Mouse (Mus musculus) heart, postnatal 0 days (tissue): ENCODE measurements around the gene Slc39a11. TPM values are rescaled to one million over a fixed set of nuclear protein-coding genes. Genes with fewer than 3 reads are reported as not detected.
A peak's percentile ranks its signal among the peaks of the same experiment; 100 is the strongest.

Experiments
- ATAC-seq: fragments of 200-750 bp; cut with Nextera tagmentation; 2 replicates; pipeline ENCODE4 v1.8.0; 2017; ENCODE audit warnings: low read depth, moderate number of reproducible peaks, moderate library complexity; ENCODE audit not compliant: insufficient read depth
- DNase-seq: peaks from one replicate; pipeline ENCODE4 v3.0.0-alpha.2; 2016; ENCODE audit warnings: low spot score
- H3K27ac ChIP-seq: fragments of 300-500 bp; sonication (generic); 2 replicates; pipeline ENCODE4 v1.5.1; 2014; ENCODE audit warnings: low read depth, mild to moderate bottlenecking
- H3K27me3 ChIP-seq: fragments of 300-500 bp; sonication (generic); 2 replicates; pipeline ENCODE4 v1.6.1; 2014; ENCODE audit warnings: low read length, mixed read lengths; ENCODE audit not compliant: control insufficient read depth, insufficient read depth
- H3K36me3 ChIP-seq: fragments of 300-500 bp; sonication (generic); replicated peaks from 2 replicates; pipeline ENCODE4 v1.6.1; 2014; ENCODE audit warnings: low read length, mixed read lengths; ENCODE audit not compliant: control insufficient read depth, insufficient read depth
- H3K4me1 ChIP-seq: fragments of 300-500 bp; sonication (generic); 2 replicates; pipeline ENCODE4 v1.6.1; 2014; ENCODE audit warnings: antibody characterized with exemption; ENCODE audit not compliant: control insufficient read depth, insufficient read depth
- H3K4me2 ChIP-seq: fragments of 300-500 bp; sonication (generic); 2 replicates; pipeline ENCODE4 v1.6.1; 2014; ENCODE audit warnings: low read depth, mild to moderate bottlenecking, low read length, moderate library complexity
- H3K4me3 ChIP-seq: fragments of 300-500 bp; sonication (generic); 2 replicates; pipeline ENCODE4 v1.5.1; 2014; ENCODE audit warnings: low read depth, low read length
- H3K9ac ChIP-seq: fragments of 300-500 bp; sonication (generic); replicated peaks from 2 replicates; pipeline ENCODE4 v1.6.1; 2014; ENCODE audit warnings: low read depth, low read length, mixed read lengths
- H3K9me3 ChIP-seq: fragments of 300-500 bp; sonication (generic); replicated peaks from 2 replicates; pipeline ENCODE4 v1.6.1; 2016; ENCODE audit warnings: low read length; ENCODE audit not compliant: control insufficient read depth
- CTCF ChIP-seq: IDR thresholded peaks from 2 replicates; pipeline ENCODE4 v1.5.1; 2016; ENCODE audit warnings: antibody characterized with exemption, control low read depth, low read depth
- EP300 ChIP-seq: IDR thresholded peaks from 2 replicates; pipeline ENCODE4 v1.6.1; 2016; ENCODE audit warnings: antibody characterized with exemption, low read depth
- WGBS: fragments of 180-500 bp; shearing (Covaris S2); extraction: QIAGEN DNeasy Blood & Tissue Kit; methylation state at CpG from one replicate; pipeline ENCODE4 v1.1.7; 2014; 5-methylcytosine and 5-hydroxymethylcytosine counted together
- polyA plus RNA-seq: library from polyadenylated mRNA; unstranded; fragments of >200 nt; fragmentation: Nextera tagmentation; extraction: Ambion mirVana; gene quantifications from 2 replicates; pipeline ENCODE4 v1.2.1, GENCODE M21; 2015
- total RNA-seq: library from RNA; depleted of rRNA; stranded (reverse); fragments of >200 nt; gene quantifications from 2 replicates; pipeline ENCODE4 v1.2.3, GENCODE M21; 2014; ENCODE audit warnings: low replicate concordance

Gene Slc39a11
- total and polyA plus RNA-seq, 2 experiments from 2014 or later, result 8.6 to 16.3 TPM

DNA sequence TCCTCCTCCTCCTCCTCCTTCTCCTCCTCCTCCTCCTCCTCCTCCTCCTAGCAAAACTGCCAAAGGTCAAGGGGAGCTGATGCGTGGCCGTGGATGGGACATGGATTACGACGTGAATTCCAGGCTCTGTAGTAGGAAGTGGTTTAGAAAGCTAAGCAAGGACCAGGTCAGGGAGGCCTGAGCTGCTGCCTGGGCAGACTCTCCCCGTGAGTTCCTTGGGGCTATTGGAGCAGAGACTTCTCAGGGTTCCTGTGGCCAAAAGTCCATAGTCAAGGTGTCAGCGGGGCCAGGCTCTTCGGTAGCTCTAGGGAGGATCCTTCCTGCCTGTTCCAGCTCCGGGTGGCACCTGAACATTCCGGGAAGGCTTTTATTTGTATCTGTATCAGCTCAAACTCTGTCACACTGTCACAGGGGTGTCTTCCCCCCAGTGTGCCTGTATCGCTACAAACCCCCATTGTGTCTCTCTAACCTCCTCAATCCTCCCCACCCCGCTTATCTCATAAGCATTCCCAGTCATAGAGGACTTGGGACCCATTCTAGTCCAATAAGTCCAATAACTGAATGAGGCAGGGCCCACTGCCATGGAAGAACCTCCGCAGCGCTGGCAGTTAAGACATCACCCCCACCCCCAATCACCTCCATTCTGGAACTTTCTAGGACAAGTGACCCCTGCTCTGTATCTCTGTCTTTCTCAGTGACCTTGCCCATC, 356.8 kb downstream of the Slc39a11 start:
- Histone ChIP-seq H3K4me3 (no peak overlapping the region), H3K9ac (no peak overlapping the region), H3K27ac (no peak overlapping the region), H3K9me3 (no peaks in the 10 kb centered on the region), H3K4me2 (no peak overlapping the region), H3K36me3 (no peaks in the 10 kb centered on the region), H3K27me3 (no peaks in the 10 kb centered on the region), H3K4me1 (no peaks in the 10 kb centered on the region)
- no peak for ATAC-seq
- no peak for TF ChIP-seq CTCF
- TF ChIP-seq EP300, result no peak
- 76% methylated on average over 13 of the region's 13 CpGs for WGBS
- no peak for DNase-seq

DNA sequence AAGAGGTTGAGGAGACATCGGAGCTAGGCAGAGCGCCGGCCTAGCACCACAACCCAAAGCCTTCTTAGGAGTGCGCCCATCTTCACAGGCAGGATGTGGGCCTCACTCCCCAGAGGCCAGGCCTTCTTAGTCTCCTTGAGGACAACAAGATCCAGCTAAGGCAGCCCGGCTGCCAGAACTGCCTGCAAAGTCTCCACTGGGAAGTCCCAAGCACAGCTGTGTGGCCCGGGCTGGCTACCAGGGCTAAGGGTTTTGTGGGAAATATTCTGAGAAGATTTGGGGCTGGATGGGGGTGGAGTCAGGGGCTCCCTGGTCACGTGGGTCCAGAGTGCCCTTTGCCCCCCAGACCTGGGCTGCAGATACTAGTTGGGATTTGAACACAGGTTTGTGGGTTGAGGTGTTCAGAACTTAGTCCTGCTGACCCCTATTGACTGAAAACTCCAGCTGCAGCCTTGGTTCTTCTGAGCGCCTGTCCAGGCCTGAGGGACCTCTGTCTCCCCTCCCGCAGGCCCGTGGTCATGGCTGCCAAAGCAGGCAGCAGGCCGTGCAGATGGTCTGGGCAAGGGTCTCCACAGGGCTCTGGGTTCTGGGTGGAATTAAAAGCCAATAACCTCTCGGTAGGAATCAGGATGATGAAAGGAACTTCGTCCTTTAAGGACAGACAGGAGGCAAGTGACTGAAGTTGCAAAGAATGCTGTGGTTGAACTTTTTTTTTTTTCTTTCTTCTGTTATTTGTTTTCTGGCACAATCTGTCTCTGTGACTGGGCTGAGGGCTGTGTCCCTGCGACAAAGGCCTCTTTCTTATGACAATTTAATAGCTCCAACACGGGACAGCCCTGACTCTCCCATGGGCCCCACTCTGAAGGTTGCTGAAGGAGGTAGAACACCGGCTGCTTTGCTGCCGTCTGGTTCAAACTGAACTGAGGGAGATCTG, 357.8 kb downstream of the Slc39a11 start:
- H3K4me2 ChIP-seq, result no peak overlapping the region
- H3K36me3 ChIP-seq, result no peaks in the 10 kb centered on the region
- ATAC-seq (peak; percentile 28; the same call in 1 of the 2 replicates), DNase-seq (no peak)
- WGBS, result 69% methylated on average over 17 of the region's 17 CpGs
- H3K4me1 ChIP-seq, result no peaks in the 10 kb centered on the region
- no peaks in the 10 kb centered on the region for H3K27me3 ChIP-seq
- TF ChIP-seq EP300, result no peak
- no peak for TF ChIP-seq CTCF
- peak overlapping the region; percentile 32; the same call in 1 of the 2 replicates for H3K27ac ChIP-seq
- no peak overlapping the region for H3K9ac ChIP-seq
- H3K4me3 ChIP-seq, result no peak overlapping the region
- no peaks in the 10 kb centered on the region for H3K9me3 ChIP-seq

DNA sequence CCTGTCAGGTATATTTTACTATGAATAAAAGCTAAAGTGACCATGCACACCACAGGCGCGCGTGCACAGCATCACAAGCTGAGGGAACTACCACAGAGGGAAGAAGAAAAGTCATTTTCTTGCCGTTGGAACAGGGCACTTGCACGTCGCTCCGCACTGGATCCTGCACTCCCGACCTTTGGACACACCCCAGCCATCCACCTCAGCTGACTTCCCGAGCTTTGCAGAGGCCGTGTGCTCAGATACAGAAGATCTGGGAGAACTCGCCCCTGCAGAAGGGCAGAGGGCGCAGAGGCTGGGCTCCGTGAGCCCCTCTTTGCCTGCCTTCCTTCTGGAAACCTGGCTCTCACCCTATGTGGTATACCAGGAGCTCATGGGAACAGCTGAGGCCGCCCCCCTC, 359.0 kb downstream of the Slc39a11 start:
- H3K27ac ChIP-seq, result no peak overlapping the region
- TF ChIP-seq EP300, result no peak
- no peak for TF ChIP-seq CTCF
- no peak overlapping the region for H3K4me3 ChIP-seq
- ATAC-seq (no peak), DNase-seq (no peak)
- no peaks in the 10 kb centered on the region for H3K36me3 ChIP-seq
- WGBS, result 81% methylated on average over 14 of the region's 14 CpGs
- no peaks in the 10 kb centered on the region for H3K9me3 ChIP-seq
- no peaks in the 10 kb centered on the region for H3K4me1 ChIP-seq
- H3K9ac ChIP-seq, result no peak overlapping the region
- H3K4me2 ChIP-seq, result no peak overlapping the region
- no peaks in the 10 kb centered on the region for H3K27me3 ChIP-seq

DNA sequence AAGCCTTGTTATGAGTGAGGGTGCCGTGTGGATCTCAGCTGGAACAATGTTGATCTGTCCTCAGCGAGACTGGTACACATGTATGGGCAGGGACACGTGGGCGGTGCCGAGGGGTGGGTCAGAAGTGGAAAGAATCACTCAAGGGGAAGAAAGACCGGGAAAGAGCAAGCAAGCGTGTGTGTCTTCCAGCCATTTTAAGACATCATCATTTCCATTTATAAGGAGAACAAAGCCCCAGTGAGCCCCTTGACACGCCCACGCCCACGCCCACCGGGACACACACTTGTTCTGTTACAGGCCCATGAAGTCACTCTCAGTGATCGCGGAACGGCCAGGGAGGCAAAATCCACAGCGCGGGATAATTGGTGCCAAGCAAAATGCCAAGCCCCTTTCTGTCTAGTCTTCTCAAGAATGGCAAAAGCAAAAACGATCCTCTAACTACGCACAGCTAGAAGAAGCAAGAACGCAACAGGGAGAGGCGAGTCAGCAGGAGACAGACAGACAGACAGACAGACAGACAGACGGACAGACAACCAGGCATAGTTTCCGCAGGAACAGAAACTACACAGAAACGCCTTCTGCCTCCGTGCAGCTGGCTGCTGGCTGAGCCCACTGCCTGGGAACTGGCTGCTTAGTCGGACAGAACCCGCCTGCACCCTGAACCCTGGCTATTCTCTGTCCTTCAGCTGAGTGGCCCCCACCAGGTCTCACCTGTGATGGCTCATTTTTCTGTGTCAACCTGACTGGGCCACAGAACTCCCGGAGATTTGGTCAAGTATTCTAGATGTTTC, 364.7 kb downstream of the Slc39a11 start:
- TF ChIP-seq EP300 (no peak), CTCF (no peak)
- H3K4me3 ChIP-seq, result no peak overlapping the region
- DNase-seq (no peak), ATAC-seq (no peak)
- no peak overlapping the region for H3K4me2 ChIP-seq
- H3K27ac ChIP-seq, result no peak overlapping the region
- no peaks in the 10 kb centered on the region for H3K9me3 ChIP-seq
- no peaks in the 10 kb centered on the region for H3K4me1 ChIP-seq
- H3K9ac ChIP-seq, result no peak overlapping the region
- 85% methylated on average over 27 of the region's 27 CpGs for WGBS
- no peaks in the 10 kb centered on the region for H3K27me3 ChIP-seq
- H3K36me3 ChIP-seq, result no peaks in the 10 kb centered on the region

DNA sequence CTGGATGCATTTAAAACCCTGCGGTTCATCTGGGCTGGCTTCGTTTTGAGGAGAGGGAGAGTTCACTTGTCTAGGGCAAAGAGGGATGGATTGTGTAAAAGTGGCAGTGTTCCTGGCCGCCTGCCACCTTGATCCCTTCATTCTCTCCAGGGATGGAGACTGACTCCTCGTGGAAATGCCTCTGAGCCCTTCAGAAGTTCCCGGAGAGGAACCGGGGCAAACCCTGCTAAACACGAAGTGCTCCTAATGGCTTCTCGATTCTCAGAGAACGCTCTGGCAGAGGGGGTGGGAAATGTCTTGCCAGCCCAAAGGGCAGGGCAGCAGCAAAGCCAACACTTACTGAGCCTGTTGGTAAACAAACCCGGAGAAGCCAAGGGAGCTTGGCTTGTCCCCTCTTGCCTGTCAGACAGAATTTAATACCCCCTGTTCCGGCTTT, 366.5 kb downstream of the Slc39a11 start:
- 33% methylated on average over 11 of the region's 11 CpGs for WGBS
- Histone ChIP-seq H3K36me3 (no peaks in the 10 kb centered on the region), H3K4me2 (no peak overlapping the region), H3K27me3 (no peaks in the 10 kb centered on the region), H3K9ac (no peak overlapping the region), H3K4me3 (no peak overlapping the region), H3K27ac (no peak overlapping the region), H3K9me3 (no peaks in the 10 kb centered on the region), H3K4me1 (no peaks in the 10 kb centered on the region)
- TF ChIP-seq CTCF (no peak), EP300 (no peak)
- DNase-seq, result no peak
- ATAC-seq, result no peak
